ENCODE assay signal across 9 mouse cellular contexts in the genomic region with DNA sequence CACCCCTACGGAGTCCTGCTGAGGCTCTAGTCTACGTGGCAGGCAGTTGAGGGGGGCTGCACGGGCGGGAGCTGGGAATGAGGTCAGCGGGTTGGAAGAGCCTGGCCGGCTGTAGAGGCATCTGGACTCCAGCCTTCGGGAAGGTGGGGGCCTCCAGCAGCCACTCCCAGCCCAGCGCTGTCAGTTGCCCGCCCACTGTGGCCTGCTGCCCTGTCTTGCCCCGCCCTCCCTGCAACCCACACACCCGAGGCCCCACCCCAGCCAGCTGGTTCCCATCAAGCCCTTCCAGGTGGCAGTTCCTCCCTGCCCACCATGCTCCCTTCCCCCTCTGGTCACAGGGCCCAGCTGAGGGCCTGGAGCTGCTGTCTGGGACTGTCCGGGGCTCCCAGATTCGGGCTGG. TPM values are rescaled to one million over a fixed set of nuclear protein-coding genes. Genes with fewer than 3 reads are reported as not detected.
DNase-seq lines count a peak whose midpoint lies in the region; ATAC-seq and TF ChIP-seq lines count a peak whose summit lies in the region.
"Had no signal": no experiment of that assay in that cellular context is flagged by ENCODE, and none has a peak within 500 bp of the region (broad histone marks: within the 10 kb centered on the region; RNA-seq: fewer than 3 reads in every experiment).

No protein-coding gene starts in this region.

- no peak for TF ChIP-seq CTCF in heart, adult 2 months (IDR thresholded peaks at IDR 0.05)
- TF ChIP-seq CTCF in liver, embryonic 14.5 days (IDR thresholded peaks at IDR 0.05; ENCODE audit: low read depth) = no peak

- peaks cover 26% of the 10 kb centered on the region for H3K27me3 ChIP-seq in embryonic facial prominence, embryonic 10.5 days (replicated peaks; ENCODE audit: low read depth, poor library complexity, severe bottlenecking)
- H3K27me3 ChIP-seq in heart, adult 2 months (ENCODE audit: control insufficient read depth, insufficient read depth, low read length) = no peaks in the 10 kb centered on the region
- no peaks in the 10 kb centered on the region; the same call in 1 of the 2 replicates for H3K27me3 ChIP-seq in intestine, embryonic 16.5 days (replicated peaks; ENCODE audit: control insufficient read depth, insufficient read depth, low read length)
- H3K27me3 ChIP-seq in liver, embryonic 14.5 days (ENCODE audit: control insufficient read depth, insufficient read depth, low read length) = peaks cover 3% of the 10 kb centered on the region
- H3K27me3 ChIP-seq in neural tube, embryonic 11.5 days (ENCODE audit: control insufficient read depth, insufficient read depth, low read length) = peaks cover 3% of the 10 kb centered on the region; the same call in 1 of the 2 replicates

- intact Hi-C loops in heart, adult 2 months (cut with DNase I) = no loop called here

- H3K36me3 ChIP-seq in embryonic facial prominence, embryonic 10.5 days (replicated peaks) = no peaks in the 10 kb centered on the region
- H3K36me3 ChIP-seq in heart, adult 2 months (ENCODE audit: control insufficient read depth, insufficient read depth, low read length) = no peaks in the 10 kb centered on the region
- H3K36me3 ChIP-seq in intestine, embryonic 16.5 days (ENCODE audit: control insufficient read depth, insufficient read depth, low read length) = no peaks in the 10 kb centered on the region
- H3K36me3 ChIP-seq in liver, embryonic 14.5 days (replicated peaks; ENCODE audit: control insufficient read depth, insufficient read depth, low read depth) = no peaks in the 10 kb centered on the region
- H3K36me3 ChIP-seq in neural tube, embryonic 11.5 days (ENCODE audit: control insufficient read depth, insufficient read depth, low read length) = no peaks in the 10 kb centered on the region

- no peaks in the 10 kb centered on the region for H3K79me2 ChIP-seq in heart, adult 2 months (replicated peaks; ENCODE audit: control insufficient read depth, insufficient read depth, low read length)

- peak overlapping the region; percentile 83 for H3K27ac ChIP-seq in embryonic facial prominence, embryonic 10.5 days (replicated peaks)
- H3K27ac ChIP-seq in heart, adult 2 months = peak overlapping the region; percentile 73
- H3K27ac ChIP-seq in intestine, embryonic 16.5 days (ENCODE audit: low read length) = peak overlapping the region; percentile 96
- H3K27ac ChIP-seq in liver, embryonic 14.5 days = no peak overlapping the region
- peak overlapping the region; percentile 72 for H3K27ac ChIP-seq in neural tube, embryonic 11.5 days (ENCODE audit: low read depth, low read length)

- H3K9me3 ChIP-seq in embryonic facial prominence, embryonic 10.5 days = no peaks in the 10 kb centered on the region
- no peaks in the 10 kb centered on the region for H3K9me3 ChIP-seq in intestine, embryonic 16.5 days (ENCODE audit: control insufficient read depth, low read length)
- H3K9me3 ChIP-seq in liver, embryonic 14.5 days (ENCODE audit: control insufficient read depth, low read length) = no peaks in the 10 kb centered on the region
- H3K9me3 ChIP-seq in neural tube, embryonic 11.5 days (ENCODE audit: control insufficient read depth, low read length) = no peaks in the 10 kb centered on the region

- 5% methylated on average over 13 of the region's 13 CpGs for WGBS in embryonic facial prominence, embryonic 10.5 days
- 8% methylated on average over 13 of the region's 13 CpGs for WGBS in heart, adult 2 months
- 5% methylated on average over 13 of the region's 13 CpGs for WGBS in intestine, embryonic 16.5 days
- 9% methylated on average over 13 of the region's 13 CpGs for WGBS in liver, embryonic 14.5 days (ENCODE audit: insufficient replicate concordance)
- WGBS in neural tube, embryonic 11.5 days = 5% methylated on average over 12 of the region's 13 CpGs

- H3K9ac ChIP-seq in heart, adult 2 months (ENCODE audit: low read depth, low read length) = no peak overlapping the region
- peak overlapping the region; percentile 46 for H3K9ac ChIP-seq in intestine, embryonic 16.5 days (ENCODE audit: low read depth, low read length)
- no peak overlapping the region for H3K9ac ChIP-seq in liver, embryonic 14.5 days (replicated peaks)
- peak overlapping the region; percentile 14 for H3K9ac ChIP-seq in neural tube, embryonic 11.5 days (ENCODE audit: low read length)

- 0 out of 2 replicates have a peak, but pooled peaks have one; percentile 44 for TF ChIP-seq EP300 in heart, adult 2 months (IDR thresholded peaks at IDR 0.05; ENCODE audit: insufficient read depth, low read depth, low read length)
- TF ChIP-seq EP300 in liver, embryonic 14.5 days (IDR thresholded peaks at IDR 0.05; ENCODE audit: low read depth) = no peak

- ATAC-seq in cerebellum, adult (ENCODE audit: insufficient number of reproducible peaks, low FRiP score, low TSS enrichment) = peak; percentile 26; the same call in 1 of the 2 replicates
- ATAC-seq in intestine, embryonic 16.5 days = peak; percentile 91
- peak; percentile 74 for ATAC-seq in liver, embryonic 14.5 days (ENCODE audit: insufficient read depth)
- peak; percentile 82 for ATAC-seq in neural tube, embryonic 11.5 days (ENCODE audit: insufficient read depth, low FRiP score, low TSS enrichment)

- peaks cover 60% of the 10 kb centered on the region for H3K4me1 ChIP-seq in embryonic facial prominence, embryonic 10.5 days
- peaks cover 11% of the 10 kb centered on the region for H3K4me1 ChIP-seq in heart, adult 2 months (ENCODE audit: control insufficient read depth, insufficient read depth, low read length)
- H3K4me1 ChIP-seq in intestine, embryonic 16.5 days (ENCODE audit: control insufficient read depth, insufficient read depth, low read length) = peaks cover 38% of the 10 kb centered on the region
- H3K4me1 ChIP-seq in liver, embryonic 14.5 days (replicated peaks; ENCODE audit: control insufficient read depth in 2 of 2, insufficient read depth in 2 of 2, low read length in 1 of 2) = peaks cover 0 to 7% of the 10 kb centered on the region in 2 experiments; a peak in 1 of 4 replicates
- H3K4me1 ChIP-seq in neural tube, embryonic 11.5 days (ENCODE audit: control insufficient read depth, insufficient read depth, low read length) = peaks cover 12% of the 10 kb centered on the region

- peak overlapping the region; percentile 36 for H3K4me3 ChIP-seq in embryonic facial prominence, embryonic 10.5 days
- no peak overlapping the region for H3K4me3 ChIP-seq in heart, adult 2 months
- H3K4me3 ChIP-seq in intestine, embryonic 16.5 days (ENCODE audit: low read length) = peak overlapping the region; percentile 14; the same call in 1 of the 2 replicates
- no peak overlapping the region for H3K4me3 ChIP-seq in liver, embryonic 14.5 days (ENCODE audit: insufficient read depth in 1 of 2, low read depth in 2 of 2, low read length in 2 of 2)
- H3K4me3 ChIP-seq in neural tube, embryonic 11.5 days (ENCODE audit: low read depth, low read length) = no peak overlapping the region

- H3K4me2 ChIP-seq in intestine, embryonic 16.5 days (ENCODE audit: low read depth, low read length) = peak overlapping the region; percentile 35
- H3K4me2 ChIP-seq in liver, embryonic 14.5 days (ENCODE audit: low read depth) = no peak overlapping the region
- H3K4me2 ChIP-seq in neural tube, embryonic 11.5 days (ENCODE audit: low read depth) = peak overlapping the region; percentile 16; the same call in 1 of the 2 replicates

- no peak for DNase-seq in cerebellum, adult 11 months
- peak; percentile 98 for DNase-seq in embryonic facial prominence, embryonic 10.5 days (ENCODE audit: low spot score)
- DNase-seq in heart, adult 2 months = peak; percentile 92
- peak in 1 of 3 experiments; percentile 19 for DNase-seq in liver, embryonic 14.5 days (ENCODE audit: low read depth in 3 of 3, low spot score in 3 of 3)
- peak; percentile 85 for DNase-seq in neural tube, embryonic 11.5 days (ENCODE audit: low spot score)
- peak; percentile 78 for DNase-seq in urinary bladder, postnatal 10 days (ENCODE audit: low spot score)

- TF ChIP-seq POLR2A in heart, adult 2 months (IDR thresholded peaks at IDR 0.05; ENCODE audit: insufficient read depth, low read depth, low read length) = no peak

RNA-seq across cellular contexts. Expression of gene Col1a1, which starts 7.2 kb away (rescaled TPM):
- 61.5 and 88.8 TPM in 2 replicates for polyA plus RNA-seq in embryonic facial prominence, embryonic 10.5 days (2016; fragmentation: Nextera tagmentation; extraction: Ambion mirVana)
- total RNA-seq in heart, adult 2 months (2021) = 10 to 100 TPM; 51.1 to 82.4 TPM
- polyA plus RNA-seq in heart, adult 2 months (2012; rRNA removed) = 48.7 and 67.7 TPM in 2 replicates
- polyA plus RNA-seq in intestine, embryonic 16.5 days (2015; fragmentation: Nextera tagmentation; extraction: Ambion mirVana) = 890 and 1,013 TPM in 2 replicates
- polyA plus RNA-seq in liver, embryonic 14.5 days (2012; rRNA removed) = 7.8 and 14.1 TPM in 2 replicates
- polyA plus RNA-seq in liver, embryonic 14.5 days (2014; fragmentation: Nextera tagmentation; extraction: Ambion mirVana) = 30.8 and 37.6 TPM in 2 replicates
- polyA plus RNA-seq in neural tube, embryonic 11.5 days (2014; fragmentation: Nextera tagmentation; extraction: Ambion mirVana) = 111 and 128 TPM in 2 replicates

RNA-seq across cellular contexts. Expression of gene Hils1, which starts 38.6 kb away (rescaled TPM):
- not detected in 2 replicates for polyA plus RNA-seq in embryonic facial prominence, embryonic 10.5 days (2016; fragmentation: Nextera tagmentation; extraction: Ambion mirVana)
- not detected for total RNA-seq in heart, adult 2 months (2021)
- 0.25 TPM in 1 of 2 replicates, not detected in the other for polyA plus RNA-seq in heart, adult 2 months (2012; rRNA removed)
- not detected in 2 replicates for polyA plus RNA-seq in intestine, embryonic 16.5 days (2015; fragmentation: Nextera tagmentation; extraction: Ambion mirVana)
- not detected in 2 replicates for polyA plus RNA-seq in liver, embryonic 14.5 days (2012; rRNA removed)
- polyA plus RNA-seq in liver, embryonic 14.5 days (2014; fragmentation: Nextera tagmentation; extraction: Ambion mirVana) = not detected in 2 replicates
- not detected in 2 replicates for polyA plus RNA-seq in neural tube, embryonic 11.5 days (2014; fragmentation: Nextera tagmentation; extraction: Ambion mirVana)
- polyA plus RNA-seq: cortical plate, adult 2 months had no signal

RNA-seq across cellular contexts. Expression of gene Sgca, which starts 47.3 kb away (rescaled TPM):
- polyA plus RNA-seq in embryonic facial prominence, embryonic 10.5 days (2016; fragmentation: Nextera tagmentation; extraction: Ambion mirVana) = 0.17 TPM in 1 of 2 replicates, not detected in the other
- total RNA-seq in heart, adult 2 months (2021) = 100 to 1,000 TPM; 149 to 200 TPM
- polyA plus RNA-seq in heart, adult 2 months (2012; rRNA removed) = 1,109 and 1,504 TPM in 2 replicates
- 0.26 and 0.36 TPM in 2 replicates for polyA plus RNA-seq in intestine, embryonic 16.5 days (2015; fragmentation: Nextera tagmentation; extraction: Ambion mirVana)
- polyA plus RNA-seq in liver, embryonic 14.5 days (2012; rRNA removed) = 0.04 TPM in 1 of 2 replicates, not detected in the other
- polyA plus RNA-seq in liver, embryonic 14.5 days (2014; fragmentation: Nextera tagmentation; extraction: Ambion mirVana) = not detected in 2 replicates
- polyA plus RNA-seq in neural tube, embryonic 11.5 days (2014; fragmentation: Nextera tagmentation; extraction: Ambion mirVana) = 1.9 and 2.2 TPM in 2 replicates

Comparison
In these comparisons a context has a peak if more than half of its experiments do, and no peak if none do; other contexts are left out.
1. ATAC-seq: peak in every context shown above with its lines; median percentile 91 in intestine, embryonic 16.5 days; 82 in neural tube, embryonic 11.5 days; 74 in liver, embryonic 14.5 days; 26 in cerebellum, adult.
2. H3K4me3 ChIP-seq: peak in embryonic facial prominence, embryonic 10.5 days (single experiment) and intestine, embryonic 16.5 days (single experiment); none in heart, adult 2 months (single experiment), liver, embryonic 14.5 days (0 of 2) and neural tube, embryonic 11.5 days (single experiment).
3. H3K9ac ChIP-seq: peak in intestine, embryonic 16.5 days (single experiment) and neural tube, embryonic 11.5 days (single experiment); none in heart, adult 2 months (single experiment) and liver, embryonic 14.5 days (single experiment).
4. RNA of gene Sgca, which starts 47.3 kb away (polyA plus RNA-seq): 1,109 to 1,504 TPM in heart, adult 2 months; 1.9 to 2.2 TPM in neural tube, embryonic 11.5 days, 0.26 to 0.36 TPM in intestine, embryonic 16.5 days, 0.17 TPM in embryonic facial prominence, embryonic 10.5 days and 0.04 TPM in liver, embryonic 14.5 days; every median in the first group is over 100 times any median in the second.